Mouse (Mus musculus): ENCODE data around the gene Dlg5. TPM values are rescaled to one million over a fixed set of nuclear protein-coding genes. Genes with fewer than 3 reads are reported as not detected.

The Dlg5 gene
- polyA plus RNA-seq (2014; fragmentation: Illumina TruSeq; extraction: RNeasy Lipid Tissue Mini Kit (QIAGEN cat#74804); ENCODE audit: low read depth, low replicate concordance): 2.1 TPM

GRCm38 (mm10) chr14:24245177-24246081, at the start of gene Dlg5:
Gene Dlg5, minus strand, starts transcription at chr14:24245920.

DNA sequence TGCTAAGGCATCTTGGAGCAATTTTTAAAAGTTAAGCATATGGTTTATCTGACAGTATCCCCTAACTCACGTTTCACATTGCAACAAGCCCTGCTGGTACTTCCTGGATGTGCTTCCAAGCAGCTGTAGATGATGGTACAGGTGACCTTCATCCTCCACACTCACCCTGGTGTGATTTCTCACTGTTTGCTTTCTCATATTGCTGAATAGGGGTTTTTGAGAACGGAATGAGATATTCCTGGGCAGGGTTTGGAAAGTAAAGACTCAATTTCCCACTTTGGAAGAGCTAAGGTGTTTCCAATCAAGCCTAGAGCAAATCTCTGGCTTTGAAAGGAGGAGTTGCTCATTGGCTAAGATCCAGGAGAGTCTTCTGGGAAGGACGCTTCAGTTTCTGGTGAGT, 47.2 kb upstream of the Dlg5 start, which contains the start of gene E330034G19Rik:
Gene E330034G19Rik, plus strand, starts transcription at position 301 of the 400 bp plus-strand sequence.

Other genes starting within 250 kb of the Dlg5 start
- 0.11 TPM for gene Kcnma1, start 231.4 kb downstream of the Dlg5 start, polyA plus RNA-seq (2014; fragmentation: Illumina TruSeq; extraction: RNeasy Lipid Tissue Mini Kit (QIAGEN cat#74804); ENCODE audit: low read depth, low replicate concordance)
- not detected for gene E330034G19Rik, start 47.3 kb upstream of the Dlg5 start, polyA plus RNA-seq (2014; fragmentation: Illumina TruSeq; extraction: RNeasy Lipid Tissue Mini Kit (QIAGEN cat#74804); ENCODE audit: low read depth, low replicate concordance)
- gene Polr3a, start 241.1 kb upstream of the Dlg5 start, polyA plus RNA-seq (2014; fragmentation: Illumina TruSeq; extraction: RNeasy Lipid Tissue Mini Kit (QIAGEN cat#74804); ENCODE audit: low read depth, low replicate concordance): 6.6 TPM
- 1,961 TPM for gene Rps24, start 241.2 kb upstream of the Dlg5 start, polyA plus RNA-seq (2014; fragmentation: Illumina TruSeq; extraction: RNeasy Lipid Tissue Mini Kit (QIAGEN cat#74804); ENCODE audit: low read depth, low replicate concordance)

All from liver, adult 10 weeks (tissue).